Mouse (Mus musculus) lung, embryonic 14.5 days (tissue): Measurements from ENCODE around the gene Krtap1-3. TPM values are rescaled to one million over a fixed set of nuclear protein-coding genes. Genes with fewer than 3 reads are reported as not detected.

ENCODE experiments used
- ATAC-seq: fragments of 200-750 bp; cut with Nextera tagmentation; 2 replicates; pipeline ENCODE4 v1.8.0; 2017; ENCODE audit warnings: mild to moderate bottlenecking, moderate TSS enrichment, moderate library complexity; ENCODE audit not compliant: insufficient read depth
- DNase-seq: peaks from one replicate; pipeline ENCODE4 v3.0.0-alpha.2; 2015
- H3K27ac ChIP-seq: fragments of 300-500 bp; sonication (generic); 2 replicates; pipeline ENCODE4 v1.5.1; 2014; ENCODE audit warnings: low read depth, mild to moderate bottlenecking, moderate library complexity
- H3K27me3 ChIP-seq: fragments of 300-500 bp; sonication (generic); 2 replicates; pipeline ENCODE4 v1.6.1; 2014; ENCODE audit warnings: low read length, control low read depth; ENCODE audit not compliant: insufficient read depth
- H3K36me3 ChIP-seq: fragments of 300-500 bp; sonication (generic); 2 replicates; pipeline ENCODE4 v1.6.1; 2014; ENCODE audit warnings: control low read depth; ENCODE audit not compliant: insufficient read depth
- H3K4me1 ChIP-seq: fragments of 300-500 bp; sonication (generic); 2 replicates; pipeline ENCODE4 v1.6.1; 2014; ENCODE audit warnings: antibody characterized with exemption, control low read depth; ENCODE audit not compliant: insufficient read depth
- H3K4me2 ChIP-seq: fragments of 300-500 bp; sonication (generic); 2 replicates; pipeline ENCODE4 v1.6.1; 2014; ENCODE audit warnings: mild to moderate bottlenecking
- H3K4me3 ChIP-seq: fragments of 300-500 bp; sonication (generic); 2 replicates; pipeline ENCODE4 v1.5.1; 2014; ENCODE audit warnings: low read depth, low read length
- H3K9ac ChIP-seq: fragments of 300-500 bp; sonication (generic); 2 replicates; pipeline ENCODE4 v1.6.1; 2014
- H3K9me3 ChIP-seq: fragments of 300-500 bp; sonication (generic); 2 replicates; pipeline ENCODE4 v1.6.1; 2016; ENCODE audit warnings: low read depth, low read length, control low read depth
- CTCF ChIP-seq: IDR thresholded peaks from 2 replicates; pipeline ENCODE4 v1.5.1; 2016; ENCODE audit warnings: antibody characterized with exemption, low read depth
- WGBS: fragments of 180-500 bp; shearing (Covaris S2); extraction: QIAGEN DNeasy Blood & Tissue Kit; methylation state at CpG from one replicate; pipeline ENCODE4 v1.1.7; 2014; 5-methylcytosine and 5-hydroxymethylcytosine counted together
- polyA plus RNA-seq: library from polyadenylated mRNA; unstranded; fragments of >200 nt; fragmentation: Nextera tagmentation; extraction: Ambion mirVana; gene quantifications from 2 replicates; pipeline ENCODE4 v1.2.1, GENCODE M21; 2014

Gene Krtap1-3
- polyA plus RNA-seq, result not detected in 2 replicates

DNA sequence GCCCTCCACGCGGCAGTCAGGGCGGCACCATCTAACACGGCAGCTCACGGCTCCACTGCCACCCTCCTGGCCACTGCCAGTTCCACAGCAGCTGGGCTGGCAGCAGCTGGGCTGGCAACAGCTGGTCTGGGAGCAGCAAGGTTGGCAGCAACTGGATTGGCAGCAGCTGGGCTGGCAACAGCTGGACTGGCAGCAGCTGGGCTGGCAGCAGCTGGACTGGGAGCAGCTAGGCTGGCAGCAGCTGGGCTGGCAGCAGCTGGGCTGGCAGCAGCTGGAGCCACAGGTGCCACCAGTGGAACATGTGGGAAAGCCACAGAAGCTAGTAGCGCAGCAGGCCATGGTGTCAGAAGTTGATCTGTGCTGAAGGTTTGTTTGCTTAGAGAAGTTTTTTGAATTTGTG, at the start of gene Krtap1-3:
Gene Krtap1-3, minus strand, starts transcription at position 359 of the 400 bp plus-strand sequence.
- Histone ChIP-seq H3K4me3 (no peak within 1 kb of the TSS), H3K27me3 (no peaks in the 10 kb centered on the region), H3K9ac (no peak within 1 kb of the TSS), H3K36me3 (no peaks in the 10 kb centered on the region), H3K4me1 (no peaks in the 10 kb centered on the region), H3K9me3 (no peaks in the 10 kb centered on the region), H3K27ac (no peak within 1 kb of the TSS), H3K4me2 (no peak within 1 kb of the TSS)
- 70% methylated on average over 6 of the region's 6 CpGs for WGBS
- ATAC-seq (no peak), DNase-seq (no peak)
- TF ChIP-seq CTCF, result no peak

DNA sequence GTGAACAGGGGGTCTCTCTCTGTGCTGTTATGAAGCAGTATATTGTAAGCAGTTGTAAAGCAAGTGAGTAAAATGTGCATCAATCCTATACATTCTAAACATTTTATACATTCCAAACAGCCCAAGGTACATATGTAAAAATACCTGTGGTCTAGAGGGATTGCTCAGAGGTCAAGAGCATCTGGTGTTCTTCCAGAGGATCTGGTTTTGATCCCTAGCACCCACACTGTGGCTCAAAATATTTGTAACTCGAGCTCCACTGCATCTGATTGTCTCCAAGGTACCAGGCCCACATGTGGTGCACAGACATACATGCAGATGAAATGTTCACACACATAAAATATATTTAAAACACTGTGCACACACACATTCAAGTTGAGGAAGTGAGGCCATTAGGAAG, 49.8 kb upstream of the Krtap1-3 start:
- Histone ChIP-seq H3K4me1 (no peaks in the 10 kb centered on the region), H3K27ac (no peak overlapping the region), H3K4me3 (no peak overlapping the region), H3K27me3 (no peaks in the 10 kb centered on the region), H3K9me3 (no peaks in the 10 kb centered on the region), H3K4me2 (no peak overlapping the region), H3K36me3 (no peaks in the 10 kb centered on the region), H3K9ac (no peak overlapping the region)
- no peak for TF ChIP-seq CTCF
- ATAC-seq (no peak), DNase-seq (no peak)
- 27% methylated on average over 1 of the region's 1 CpGs for WGBS

DNA sequence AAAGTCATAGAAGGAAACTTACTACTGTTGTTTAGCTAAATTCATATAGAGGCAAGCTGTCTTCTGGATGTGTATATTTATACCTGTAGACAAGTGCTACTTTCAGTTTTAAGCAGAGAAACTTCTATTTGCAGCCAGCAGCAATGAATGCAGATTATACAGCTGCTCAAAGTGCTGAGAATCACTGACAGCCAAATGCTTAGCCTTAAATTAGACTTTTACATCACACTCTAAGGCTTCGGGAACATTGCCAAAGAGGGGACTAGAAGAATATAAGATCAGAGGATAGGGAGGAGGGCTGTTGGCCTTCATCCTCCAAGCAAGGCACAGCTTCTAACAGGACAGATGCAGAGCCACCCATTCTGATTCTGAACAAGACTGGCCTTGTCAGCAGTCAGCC, 45.9 kb upstream of the Krtap1-3 start:
- Histone ChIP-seq H3K4me2 (no peak overlapping the region), H3K4me1 (no peaks in the 10 kb centered on the region), H3K36me3 (no peaks in the 10 kb centered on the region), H3K27me3 (no peaks in the 10 kb centered on the region), H3K4me3 (no peak overlapping the region), H3K9ac (no peak overlapping the region), H3K27ac (no peak overlapping the region), H3K9me3 (no peaks in the 10 kb centered on the region)
- 71% methylated on average over 1 of the region's 1 CpGs for WGBS
- no peak for TF ChIP-seq CTCF
- DNase-seq (peak; percentile 37), ATAC-seq (no peak)

DNA sequence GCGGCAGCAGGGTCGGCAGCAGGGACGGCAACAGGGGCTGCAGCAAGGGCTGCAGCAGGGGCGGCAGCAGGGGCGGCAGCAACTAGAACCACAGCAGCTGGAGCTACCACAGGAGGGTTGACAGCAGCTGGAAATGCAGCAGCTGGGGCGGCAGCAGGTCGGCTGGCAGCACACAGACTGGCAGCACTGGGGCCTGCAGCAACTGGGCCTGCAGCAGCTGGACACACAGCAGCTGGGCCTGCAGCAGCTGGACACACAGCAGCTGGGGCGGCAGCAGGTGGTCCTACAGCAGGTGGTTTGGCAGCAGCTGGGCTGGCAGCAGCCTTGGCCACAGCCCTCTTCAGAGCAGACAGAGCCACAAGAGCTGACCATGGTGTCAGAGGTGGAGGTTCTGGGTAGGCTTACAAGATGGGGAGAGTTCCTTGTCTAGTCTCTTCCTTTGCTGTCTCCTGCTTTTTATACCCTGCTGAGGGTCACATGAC, 43.6 kb upstream of the Krtap1-3 start, which contains the start of gene Krtap4-2:
Gene Krtap4-2, minus strand, starts transcription at position 432 of the 482 bp plus-strand sequence.
- no peak for DNase-seq
- H3K4me3 ChIP-seq, result no peak within 1 kb of the TSS
- no peaks in the 10 kb centered on the region for H3K9me3 ChIP-seq
- no peaks in the 10 kb centered on the region for H3K4me1 ChIP-seq
- no peak within 1 kb of the TSS for H3K27ac ChIP-seq
- ATAC-seq, result no peak
- H3K36me3 ChIP-seq, result no peaks in the 10 kb centered on the region
- no peak within 1 kb of the TSS for H3K9ac ChIP-seq
- H3K27me3 ChIP-seq, result no peaks in the 10 kb centered on the region
- no peak for TF ChIP-seq CTCF
- 41% methylated on average over 8 of the region's 8 CpGs for WGBS
- H3K4me2 ChIP-seq, result no peak within 1 kb of the TSS

- WGBS, result 69% methylated on average over 2 of the region's 2 CpGs
- Histone ChIP-seq H3K27me3 (no peaks in the 10 kb centered on the region), H3K9me3 (no peaks in the 10 kb centered on the region), H3K4me2 (no peak overlapping the region), H3K9ac (no peak overlapping the region), H3K4me3 (no peak overlapping the region), H3K36me3 (no peaks in the 10 kb centered on the region), H3K4me1 (no peaks in the 10 kb centered on the region), H3K27ac (no peak overlapping the region)
- ATAC-seq (no peak), DNase-seq (no peak)
- TF ChIP-seq CTCF, result no peak
Observed at GRCm38 (mm10) chr11:99633293-99633692, 42.2 kb upstream of the Krtap1-3 start.

DNA sequence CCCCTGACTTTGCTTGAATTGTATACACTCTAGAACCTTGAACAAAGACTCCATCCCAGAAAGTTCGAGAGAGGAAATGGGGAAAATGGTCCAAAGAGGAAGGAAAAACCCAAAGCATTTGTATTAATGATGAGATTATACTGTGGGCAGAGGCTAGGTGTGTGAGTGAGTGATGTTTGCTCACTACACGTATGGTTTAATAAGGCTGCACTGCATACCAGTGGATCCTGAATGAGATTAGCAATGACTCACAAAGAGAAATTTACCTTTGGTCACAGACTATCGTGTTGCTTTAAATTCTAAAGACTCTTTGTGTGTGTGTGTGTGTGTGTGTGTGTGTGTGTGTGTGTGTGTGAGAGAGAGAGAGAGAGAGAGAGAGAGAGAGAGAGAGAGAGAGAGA, 39.8 kb upstream of the Krtap1-3 start:
- WGBS, result 44% methylated on average over 3 of the region's 3 CpGs
- H3K4me1 ChIP-seq, result no peaks in the 10 kb centered on the region

GRCm38 (mm10) chr11:99628138-99628537, 37.0 kb upstream of the Krtap1-3 start, which contains the start of gene Krtap4-1:
Gene Krtap4-1, minus strand, starts transcription at chr11:99628238.
- no peak for TF ChIP-seq CTCF
- Histone ChIP-seq H3K9me3 (no peaks in the 10 kb centered on the region), H3K9ac (no peak within 1 kb of the TSS), H3K4me1 (no peaks in the 10 kb centered on the region), H3K4me2 (no peak within 1 kb of the TSS), H3K36me3 (no peaks in the 10 kb centered on the region), H3K4me3 (no peak within 1 kb of the TSS), H3K27ac (no peak within 1 kb of the TSS), H3K27me3 (no peaks in the 10 kb centered on the region)
- ATAC-seq (no peak), DNase-seq (no peak)
- 77% methylated on average over 4 of the region's 4 CpGs for WGBS

More for the DNA sequence above, 39.8 kb upstream of the Krtap1-3 start:
- H3K27me3 ChIP-seq, result no peaks in the 10 kb centered on the region
- DNase-seq (no peak), ATAC-seq (no peak)
- no peaks in the 10 kb centered on the region for H3K36me3 ChIP-seq
- H3K4me3 ChIP-seq, result no peak overlapping the region
- H3K9me3 ChIP-seq, result no peaks in the 10 kb centered on the region
- no peak overlapping the region for H3K27ac ChIP-seq
- no peak overlapping the region for H3K4me2 ChIP-seq
- TF ChIP-seq CTCF, result no peak
- H3K9ac ChIP-seq, result no peak overlapping the region

DNA sequence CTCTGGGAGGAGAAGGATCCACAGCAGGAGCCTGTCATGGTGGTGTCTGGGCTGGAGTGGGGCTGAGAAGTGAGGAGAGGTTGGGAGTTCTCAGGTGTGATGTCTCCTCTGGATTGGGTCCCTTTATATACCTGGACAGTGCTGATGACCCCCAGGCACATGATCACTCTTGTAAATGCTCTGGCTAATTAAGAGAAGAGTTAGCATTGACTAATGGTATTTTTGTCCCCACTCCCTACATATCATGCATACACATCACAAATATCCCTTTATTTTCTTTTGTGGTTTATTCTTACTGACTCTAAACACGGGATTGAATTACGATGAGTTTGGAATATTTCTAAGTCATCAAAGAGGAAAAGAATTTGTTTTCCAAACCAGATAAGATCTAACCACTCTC, 29.2 kb upstream of the Krtap1-3 start, which contains the start of gene Gm11562:
Gene Gm11562, minus strand, starts transcription at position 101 of the 400 bp plus-strand sequence.
- 70% methylated on average over 2 of the region's 2 CpGs for WGBS
- Histone ChIP-seq H3K9me3 (no peaks in the 10 kb centered on the region), H3K36me3 (no peaks in the 10 kb centered on the region), H3K4me1 (no peaks in the 10 kb centered on the region), H3K27me3 (no peaks in the 10 kb centered on the region), H3K4me3 (no peak within 1 kb of the TSS), H3K27ac (no peak within 1 kb of the TSS), H3K9ac (no peak within 1 kb of the TSS), H3K4me2 (no peak within 1 kb of the TSS)
- TF ChIP-seq CTCF, result no peak
- ATAC-seq (no peak), DNase-seq (no peak)
